Comparison of ENCODE assay signal across 8 mouse cellular contexts in the genomic region with DNA sequence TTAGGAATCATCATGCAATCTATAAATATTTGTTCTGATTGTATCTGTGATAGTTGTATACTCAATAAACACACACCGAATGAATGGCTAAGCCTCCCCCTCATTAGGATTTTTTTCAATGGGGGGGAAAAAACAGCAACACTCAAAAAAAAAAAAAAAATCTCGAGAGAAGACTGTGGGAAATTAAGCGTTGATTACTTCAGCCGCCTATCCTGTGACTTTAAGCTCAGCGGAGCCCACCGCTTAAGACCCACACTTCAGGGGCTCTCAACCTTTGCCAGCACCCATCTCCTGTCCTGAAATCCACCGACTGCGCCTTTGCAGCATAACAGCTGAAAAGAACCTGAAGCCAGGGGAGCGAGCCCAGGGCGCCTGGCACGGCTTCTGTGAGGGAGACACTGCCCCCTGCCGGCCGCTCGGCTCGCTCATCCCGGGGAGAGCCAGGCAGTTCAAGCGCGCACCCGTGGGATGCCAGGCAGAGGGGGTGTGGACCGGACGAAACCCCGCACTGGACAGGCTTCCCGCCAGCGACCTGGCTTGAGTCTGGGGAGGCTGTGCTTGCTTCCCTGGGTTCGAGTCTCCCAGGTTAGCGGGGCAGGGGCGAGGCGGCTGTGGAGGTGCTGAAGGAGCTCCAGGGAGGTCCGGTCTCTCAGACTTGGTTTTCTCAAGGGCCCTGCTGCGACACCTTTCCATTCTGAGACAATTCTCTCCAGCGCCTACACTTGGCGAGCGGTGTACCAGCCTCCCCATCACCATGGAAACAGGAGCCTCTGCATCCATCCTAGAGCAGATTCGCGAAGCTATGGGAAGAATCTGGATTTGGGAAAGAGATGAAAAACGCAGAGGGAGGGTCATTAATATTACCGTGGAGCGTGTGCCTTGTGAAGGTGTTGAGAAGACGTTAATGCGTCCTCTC. TPM values are rescaled to one million over a fixed set of nuclear protein-coding genes. Genes with fewer than 3 reads are reported as not detected.
A peak's percentile ranks its signal among the peaks of the same experiment; 100 is the strongest.
DNase-seq lines count a peak whose midpoint lies in the region; ATAC-seq and TF ChIP-seq lines count a peak whose summit lies in the region.

No protein-coding gene starts in this region.

- TF ChIP-seq CTCF in G1E (IDR thresholded peaks at IDR 0.05; ENCODE audit: low read depth, low read length) = peak; percentile 52; the same call in 1 of the 2 replicates
- TF ChIP-seq CTCF in lung, postnatal 0 days (IDR thresholded peaks at IDR 0.05) = peak; percentile 97

- H3K27me3 ChIP-seq in G1E (ENCODE audit: insufficient read depth, low read length) = peaks cover 55% of the 10 kb centered on the region
- peaks cover 14% of the 10 kb centered on the region for H3K27me3 ChIP-seq in hindbrain, embryonic 11.5 days (ENCODE audit: control insufficient read depth, insufficient read depth, low read length)
- H3K27me3 ChIP-seq in lung, postnatal 0 days (replicated peaks; ENCODE audit: insufficient read depth, low read length) = peaks cover 27% of the 10 kb centered on the region

- peak overlapping the region; percentile 50 for H3K4me2 ChIP-seq in hindbrain, embryonic 11.5 days (replicated peaks; ENCODE audit: low read depth, low read length)
- H3K4me2 ChIP-seq in lung, postnatal 0 days (replicated peaks; ENCODE audit: low read depth, low read length) = peak overlapping the region; percentile 27

- no peak overlapping the region for H3K27ac ChIP-seq in hindbrain, embryonic 11.5 days (ENCODE audit: low read depth, low read length)
- H3K27ac ChIP-seq in lung, postnatal 0 days (ENCODE audit: low read length) = no peak overlapping the region

- H3K9ac ChIP-seq in hindbrain, embryonic 11.5 days (ENCODE audit: low read depth, low read length) = peak overlapping the region; percentile 41; the same call in 1 of the 2 replicates
- H3K9ac ChIP-seq in lung, postnatal 0 days (replicated peaks; ENCODE audit: low read depth) = no peak overlapping the region

- H3K36me3 ChIP-seq in G1E (replicated peaks) = no peaks in the 10 kb centered on the region
- no peaks in the 10 kb centered on the region for H3K36me3 ChIP-seq in hindbrain, embryonic 11.5 days (ENCODE audit: control insufficient read depth, insufficient read depth, low read length)
- no peaks in the 10 kb centered on the region for H3K36me3 ChIP-seq in lung, postnatal 0 days (ENCODE audit: insufficient read depth, low read length)

- H3K4me3 ChIP-seq in G1E (ENCODE audit: low read depth, low read length) = peak overlapping the region; percentile 56; the same call in 1 of the 2 replicates
- H3K4me3 ChIP-seq in hindbrain, embryonic 11.5 days (ENCODE audit: low read depth, low read length) = peak overlapping the region; percentile 15
- H3K4me3 ChIP-seq in lung, postnatal 0 days (ENCODE audit: low read depth, low read length) = no peak overlapping the region

- WGBS in hindbrain, embryonic 11.5 days = 7% methylated on average over 40 of the region's 40 CpGs
- WGBS in lung, postnatal 0 days = 5% methylated on average over 40 of the region's 40 CpGs

- H3K9me3 ChIP-seq in G1E (replicated peaks) = no peaks in the 10 kb centered on the region
- no peaks in the 10 kb centered on the region for H3K9me3 ChIP-seq in hindbrain, embryonic 11.5 days (ENCODE audit: control insufficient read depth, low read length)
- H3K9me3 ChIP-seq in lung, postnatal 0 days (ENCODE audit: low read length) = no peaks in the 10 kb centered on the region

- H3K4me1 ChIP-seq in G1E (ENCODE audit: insufficient read depth, low read depth, low read length) = peaks cover 17% of the 10 kb centered on the region
- H3K4me1 ChIP-seq in hindbrain, embryonic 11.5 days (replicated peaks; ENCODE audit: control insufficient read depth, insufficient read depth, low read length) = no peaks in the 10 kb centered on the region
- H3K4me1 ChIP-seq in lung, postnatal 0 days (ENCODE audit: insufficient read depth, low read depth, low read length) = 0 out of 2 replicates have a peak, but pooled peaks cover 5% of the 10 kb centered on the region

- TF ChIP-seq EP300 in lung, postnatal 0 days (IDR thresholded peaks at IDR 0.05) = no peak

- ATAC-seq in G1E (ENCODE audit: extremely low read depth, insufficient number of reproducible peaks, low FRiP score, poor library complexity, severe bottlenecking) = no peak
- ATAC-seq in hindbrain, embryonic 11.5 days (ENCODE audit: low FRiP score) = peak; percentile 65; the same call in 1 of the 2 replicates
- peak; percentile 92 for ATAC-seq in lung, postnatal 0 days

- peak; percentile 68 for DNase-seq in G1E (ENCODE audit: low spot score)
- peak; percentile 90 for DNase-seq in cerebellum, adult 8-10 months
- peak; percentile 84 to 96 for DNase-seq in frontal cortex, adult 2 months (ENCODE audit: extremely low spot score in 1 of 2, low spot score in 1 of 2)
- peak; percentile 93 for DNase-seq in hindbrain, embryonic 11.5 days (ENCODE audit: low spot score)
- DNase-seq in layer of hippocampus, postnatal 10 days (ENCODE audit: low spot score in 2 of 2) = peak; percentile 95 to 96
- DNase-seq in lung, postnatal 0 days (ENCODE audit: low spot score) = peak; percentile 91
- DNase-seq in ovary, postnatal 14 days (ENCODE audit: low spot score) = peak; percentile 86
- DNase-seq in thymus, postnatal 10 days (ENCODE audit: low spot score in 2 of 2) = peak; percentile 63 to 93

RNA-seq across cellular contexts. Expression of a gene that starts 8.6 kb away (rescaled TPM):
- total RNA-seq in G1E (2014; fragmentation: Nextera tagmentation) (1.0 TPM in 1 of 2 replicates, not detected in the other), G1E (2017) (0.06 and 0.60 TPM in 2 replicates)
- polyA plus RNA-seq in G1E (2012) = not detected in 2 replicates
- polyA plus RNA-seq in frontal cortex, adult 2 months (2012; rRNA removed) = 6.4 and 7.7 TPM in 2 replicates
- 2.4 and 3.0 TPM in 2 replicates for polyA plus RNA-seq in hindbrain, embryonic 11.5 days (2014; fragmentation: Nextera tagmentation; extraction: Ambion mirVana)
- 10 to 100 TPM in 1 of 2 experiments, 1 to 10 TPM in 1; 9.7 to 14.2 TPM for total RNA-seq in layer of hippocampus, postnatal 10 days (2021)
- polyA plus RNA-seq in lung, postnatal 0 days (2015; fragmentation: Nextera tagmentation; extraction: Ambion mirVana) = 3.7 and 5.1 TPM in 2 replicates

RNA-seq across cellular contexts. Expression of a gene that starts 22.2 kb away (rescaled TPM):
- total RNA-seq in G1E (2014; fragmentation: Nextera tagmentation) (3.2 and 3.3 TPM in 2 replicates), G1E (2017) (1.2 and 1.5 TPM in 2 replicates)
- 1.0 and 1.1 TPM in 2 replicates for polyA plus RNA-seq in G1E (2012)
- 25.4 and 25.5 TPM in 2 replicates for polyA plus RNA-seq in frontal cortex, adult 2 months (2012; rRNA removed)
- polyA plus RNA-seq in hindbrain, embryonic 11.5 days (2014; fragmentation: Nextera tagmentation; extraction: Ambion mirVana) = 5.2 and 5.9 TPM in 2 replicates
- total RNA-seq in layer of hippocampus, postnatal 10 days (2021) = 10 to 100 TPM; 31.2 to 34.3 TPM
- polyA plus RNA-seq in lung, postnatal 0 days (2015; fragmentation: Nextera tagmentation; extraction: Ambion mirVana) = 3.1 and 3.9 TPM in 2 replicates

RNA-seq across cellular contexts. Expression of a gene that starts 28.6 kb away (rescaled TPM):
- total RNA-seq in G1E (2014; fragmentation: Nextera tagmentation) (11.5 and 14.1 TPM in 2 replicates), G1E (2017) (6.2 and 6.7 TPM in 2 replicates)
- polyA plus RNA-seq in G1E (2012) = 20.2 and 23.8 TPM in 2 replicates
- 2.9 and 3.5 TPM in 2 replicates for polyA plus RNA-seq in frontal cortex, adult 2 months (2012; rRNA removed)
- polyA plus RNA-seq in hindbrain, embryonic 11.5 days (2014; fragmentation: Nextera tagmentation; extraction: Ambion mirVana) = 13.0 and 15.5 TPM in 2 replicates
- total RNA-seq in layer of hippocampus, postnatal 10 days (2021) = 1 to 10 TPM; 2.2 to 2.6 TPM
- 45.2 and 45.5 TPM in 2 replicates for polyA plus RNA-seq in lung, postnatal 0 days (2015; fragmentation: Nextera tagmentation; extraction: Ambion mirVana)

RNA-seq across cellular contexts. Expression of a gene that starts 36.8 kb away (rescaled TPM):
- total RNA-seq in G1E (2014; fragmentation: Nextera tagmentation) = 61.4 and 66.6 TPM in 2 replicates
- total RNA-seq in G1E (2017) = 101 and 154 TPM in 2 replicates
- polyA plus RNA-seq in G1E (2012) = 100 and 112 TPM in 2 replicates
- polyA plus RNA-seq in frontal cortex, adult 2 months (2012; rRNA removed) = 56.2 and 63.3 TPM in 2 replicates
- polyA plus RNA-seq in hindbrain, embryonic 11.5 days (2014; fragmentation: Nextera tagmentation; extraction: Ambion mirVana) = 21.7 and 33.0 TPM in 2 replicates
- 10 to 100 TPM; 78.3 to 81.4 TPM for total RNA-seq in layer of hippocampus, postnatal 10 days (2021)
- polyA plus RNA-seq in lung, postnatal 0 days (2015; fragmentation: Nextera tagmentation; extraction: Ambion mirVana) = 14.5 and 17.5 TPM in 2 replicates
